In genomic region chr11:81940988-81941387, GRCm38 (mm10) we compare ENCODE assay signal across 9 mouse cellular contexts. TPM values are rescaled to one million over a fixed set of nuclear protein-coding genes. Genes with fewer than 3 reads are reported as not detected.
A peak's percentile ranks its signal among the peaks of the same experiment; 100 is the strongest.
DNase-seq lines count a peak whose midpoint lies in the region; ATAC-seq lines count a peak whose summit lies in the region.
"Had no signal": no experiment of that assay in that cellular context is flagged by ENCODE, and none has a peak within 500 bp of the region (broad histone marks: within the 10 kb centered on the region; RNA-seq: fewer than 3 reads in every experiment).

No protein-coding gene starts in this region.

- H3K36me3 ChIP-seq in embryonic facial prominence, embryonic 11.5 days (replicated peaks; ENCODE audit: control insufficient read depth, insufficient read depth, low read depth, low read length): no peaks in the 10 kb centered on the region
- H3K36me3 ChIP-seq: liver, embryonic 15.5 days had no signal

- H3K4me2 ChIP-seq in embryonic facial prominence, embryonic 11.5 days (ENCODE audit: low read depth, low read length): no peak overlapping the region
- H3K4me2 ChIP-seq: liver, embryonic 15.5 days had no signal

- H3K4me3 ChIP-seq in embryonic facial prominence, embryonic 11.5 days (ENCODE audit: low read depth, low read length): no peak overlapping the region
- H3K4me3 ChIP-seq: liver, embryonic 15.5 days had no signal

- 17% methylated on average over 1 of the region's 1 CpGs for WGBS in embryonic facial prominence, embryonic 11.5 days

- H3K4me1 ChIP-seq in embryonic facial prominence, embryonic 11.5 days (ENCODE audit: control insufficient read depth, insufficient read depth, low read length): no peaks in the 10 kb centered on the region
- H3K4me1 ChIP-seq: liver, embryonic 15.5 days had no signal

- H3K9ac ChIP-seq in embryonic facial prominence, embryonic 11.5 days (replicated peaks; ENCODE audit: low read length): no peak overlapping the region
- H3K9ac ChIP-seq: liver, embryonic 15.5 days had no signal

- no peak for ATAC-seq in cerebellum, adult (ENCODE audit: insufficient number of reproducible peaks, low FRiP score, low TSS enrichment)
- no peak for ATAC-seq in embryonic facial prominence, embryonic 11.5 days (replicated peaks; ENCODE audit: insufficient number of reproducible peaks, low FRiP score, low TSS enrichment, low read depth)

- no peaks in the 10 kb centered on the region for H3K9me3 ChIP-seq in embryonic facial prominence, embryonic 11.5 days (replicated peaks; ENCODE audit: control insufficient read depth, low read length)
- H3K9me3 ChIP-seq: liver, embryonic 15.5 days had no signal

- H3K27me3 ChIP-seq in embryonic facial prominence, embryonic 11.5 days (ENCODE audit: control insufficient read depth, insufficient read depth, low read length): no peaks in the 10 kb centered on the region
- H3K27me3 ChIP-seq: liver, embryonic 15.5 days had no signal

- DNase-seq in cerebellum, adult 11-12 months: peak; percentile 4
- peak; percentile 11 for DNase-seq in left cerebral cortex, adult 11 months (ENCODE audit: low spot score)
- no peak for DNase-seq in left cerebral cortex, adult 9 months (ENCODE audit: low spot score in 2 of 2)
- DNase-seq in adrenal gland, adult 2 months: peak; percentile 69
- peak; percentile 33 for DNase-seq in embryonic facial prominence, embryonic 11.5 days (ENCODE audit: low spot score)
- peak; percentile 66 for DNase-seq in skeletal muscle tissue, adult 2 months (ENCODE audit: low read depth, low spot score)
- DNase-seq in urinary bladder, adult 18-20 months (ENCODE audit: low spot score in 2 of 2): no peak

- no peak overlapping the region for H3K27ac ChIP-seq in embryonic facial prominence, embryonic 11.5 days (replicated peaks; ENCODE audit: low read depth, low read length)
- H3K27ac ChIP-seq: liver, embryonic 15.5 days had no signal

RNA-seq across cellular contexts. Expression of gene Asic2, which starts 27.3 kb away (rescaled TPM):
- total RNA-seq in adrenal gland, adult 2 months (2021): 1 to 10 TPM; 2.1 to 2.7 TPM
- 1.9 and 3.3 TPM in 2 replicates for polyA plus RNA-seq in adrenal gland, adult 2 months (2012; rRNA removed)
- polyA plus RNA-seq in embryonic facial prominence, embryonic 11.5 days (2014; fragmentation: Nextera tagmentation; extraction: Ambion mirVana): 0.46 and 1.2 TPM in 2 replicates

Comparison
In these comparisons a context has a peak if more than half of its experiments do, and no peak if none do; other contexts are left out.
1. DNase-seq: peak in cerebellum, adult 11-12 months (single experiment), left cerebral cortex, adult 11 months (single experiment), adrenal gland, adult 2 months (single experiment), embryonic facial prominence, embryonic 11.5 days (single experiment) and skeletal muscle tissue, adult 2 months (single experiment); none in left cerebral cortex, adult 9 months (0 of 2) and urinary bladder, adult 18-20 months (0 of 2).